Mouse (Mus musculus) thymus, adult 2 months (tissue): ENCODE measurements around the gene C1qtnf5.

Source experiments
- CTCF ChIP-seq: fragments of 200-500 bp; IDR thresholded peaks from 2 replicates; pipeline ENCODE4 v1.5.1; 2012; ENCODE audit warnings: mild to moderate bottlenecking, control low read depth, low read length, moderate library complexity, borderline replicate concordance; ENCODE audit not compliant: control insufficient read depth, poor library complexity, insufficient read depth; ENCODE audit errors: extremely low read depth
- POLR2A ChIP-seq: fragments of 200-500 bp; IDR thresholded peaks from 2 replicates; pipeline ENCODE4 v1.6.1; 2012; ENCODE audit warnings: mild to moderate bottlenecking, low read length, control low read depth, moderate library complexity; ENCODE audit not compliant: control insufficient read depth, poor library complexity, insufficient read depth; ENCODE audit errors: extremely low read depth

DNA sequence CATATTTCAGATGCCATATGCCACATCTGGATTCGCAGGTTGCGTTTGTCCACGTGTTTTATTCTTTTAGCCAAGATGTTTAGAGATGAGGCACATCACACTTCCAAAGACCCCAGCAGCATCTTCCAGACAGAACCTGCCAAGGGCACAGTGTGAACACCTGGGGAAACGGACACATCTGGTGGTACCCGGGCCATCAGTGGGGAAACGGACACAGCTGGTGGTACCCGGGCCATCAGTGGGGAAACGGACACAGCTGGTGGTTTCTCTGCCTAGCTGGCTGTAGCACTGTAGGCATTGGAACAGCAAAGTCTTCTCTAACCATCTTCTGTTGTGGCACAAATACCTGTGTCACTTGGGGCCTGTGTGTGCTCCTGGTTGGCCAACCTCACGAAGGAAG, 11.3 kb upstream of the C1qtnf5 start:
- TF ChIP-seq POLR2A (no peak), CTCF (no peak)
